Mouse (Mus musculus) cortical plate, adult 2 months (tissue): ENCODE results near the gene Psg18.

ENCODE experiments used
- CTCF ChIP-seq: fragments of 200-500 bp; IDR thresholded peaks from 2 replicates; pipeline ENCODE4 v1.5.1; 2011; ENCODE audit warnings: mild to moderate bottlenecking, control low read depth, low read length; ENCODE audit not compliant: insufficient read depth; ENCODE audit errors: extremely low read depth
- POLR2A ChIP-seq: fragments of 200-500 bp; IDR thresholded peaks from 2 replicates; pipeline ENCODE4 v1.6.1; 2011; ENCODE audit warnings: mild to moderate bottlenecking, low read length, control low read depth; ENCODE audit not compliant: insufficient read depth; ENCODE audit errors: extremely low read depth

DNA sequence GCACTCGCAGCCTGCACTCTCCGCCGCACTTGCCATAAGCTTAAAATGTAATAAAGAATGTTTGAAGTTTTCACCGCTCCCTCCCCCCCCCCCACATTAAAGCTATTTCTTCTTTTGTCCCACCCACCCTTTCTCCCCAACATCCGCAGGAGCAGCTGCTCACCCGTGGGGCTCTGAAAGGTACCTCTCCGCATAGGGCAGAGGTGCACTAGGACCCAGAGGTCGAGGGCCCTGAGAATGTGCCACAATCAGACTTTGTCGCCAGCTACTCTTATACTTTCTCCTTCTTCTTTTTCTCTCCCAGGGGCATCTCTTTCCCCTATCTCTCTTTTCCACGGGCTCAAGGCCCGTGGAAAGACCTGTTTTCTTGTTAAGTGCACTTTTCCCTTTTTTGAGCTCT, 48.6 kb upstream of the Psg18 start:
- TF ChIP-seq POLR2A (no peak), CTCF (no peak)
